Mouse (Mus musculus) midbrain, embryonic 14.5 days (tissue): ENCODE data around the gene Chrnb2. TPM values are rescaled to one million over a fixed set of nuclear protein-coding genes. Genes with fewer than 3 reads are reported as not detected.

Source experiments
- ATAC-seq: fragments of 200-750 bp; cut with Nextera tagmentation; 2 replicates; pipeline ENCODE4 v1.8.0; 2017; ENCODE audit warnings: moderate number of reproducible peaks, moderate library complexity; ENCODE audit not compliant: low FRiP score, low TSS enrichment
- DNase-seq: peaks from one replicate; pipeline ENCODE4 v3.0.0-alpha.2; 2015
- H3K27ac ChIP-seq: fragments of 300-500 bp; sonication (generic); replicated peaks from 2 replicates; pipeline ENCODE4 v1.5.1; 2014; ENCODE audit warnings: mild to moderate bottlenecking, low read depth, low read length, moderate library complexity
- H3K27me3 ChIP-seq: fragments of 300-500 bp; sonication (generic); 2 replicates; pipeline ENCODE4 v1.6.1; 2014; ENCODE audit warnings: low read length, control low read depth, mixed read lengths; ENCODE audit not compliant: control insufficient read depth, insufficient read depth
- H3K36me3 ChIP-seq: fragments of 300-500 bp; sonication (generic); 2 replicates; pipeline ENCODE4 v1.6.1; 2014; ENCODE audit warnings: low read length, control low read depth; ENCODE audit not compliant: control insufficient read depth, insufficient read depth
- H3K4me1 ChIP-seq: fragments of 300-500 bp; sonication (generic); 2 replicates; pipeline ENCODE4 v1.6.1; 2014; ENCODE audit warnings: mild to moderate bottlenecking, antibody characterized with exemption, low read length, control low read depth; ENCODE audit not compliant: control insufficient read depth, insufficient read depth
- H3K4me2 ChIP-seq: fragments of 300-500 bp; sonication (generic); 2 replicates; pipeline ENCODE4 v1.6.1; 2014; ENCODE audit warnings: mild to moderate bottlenecking, low read length, moderate library complexity
- H3K4me3 ChIP-seq: fragments of 300-500 bp; sonication (generic); replicated peaks from 2 replicates; pipeline ENCODE4 v1.5.1; 2014; ENCODE audit warnings: low read depth, low read length
- H3K9ac ChIP-seq: fragments of 300-500 bp; sonication (generic); replicated peaks from 2 replicates; pipeline ENCODE4 v1.6.1; 2014; ENCODE audit warnings: mild to moderate bottlenecking, low read length, moderate library complexity
- H3K9me3 ChIP-seq: fragments of 300-500 bp; sonication (generic); 2 replicates; pipeline ENCODE4 v1.6.1; 2016; ENCODE audit warnings: low read length, control low read depth, mixed read lengths; ENCODE audit not compliant: control insufficient read depth
- WGBS: fragments of 180-500 bp; shearing (Covaris S2); extraction: QIAGEN DNeasy Blood & Tissue Kit; methylation state at CpG from one replicate; pipeline ENCODE4 v1.1.7; 2014; 5-methylcytosine and 5-hydroxymethylcytosine counted together
- polyA plus RNA-seq: library from polyadenylated mRNA; unstranded; fragments of >200 nt; fragmentation: Nextera tagmentation; extraction: Ambion mirVana; gene quantifications from 2 replicates; pipeline ENCODE4 v1.2.1, GENCODE M21; 2014

Chrnb2 gene
- polyA plus RNA-seq, 1 experiment from 2014 or later: 31.5 TPM

- Histone ChIP-seq H3K4me2 (no peak overlapping the region), H3K9me3 (no peaks in the 10 kb centered on the region), H3K4me1 (no peaks in the 10 kb centered on the region), H3K4me3 (no peak overlapping the region), H3K9ac (no peak overlapping the region), H3K27me3 (no peaks in the 10 kb centered on the region), H3K27ac (no peak overlapping the region), H3K36me3 (peaks cover 3% of the 10 kb centered on the region)
- no peak for ATAC-seq
- 77% methylated on average over 16 of the region's 16 CpGs for WGBS
- no peak for DNase-seq
These were observed 24.4 kb upstream of the Chrnb2 start for GRCm38 (mm10) chr3:89788680-89789352.

DNA sequence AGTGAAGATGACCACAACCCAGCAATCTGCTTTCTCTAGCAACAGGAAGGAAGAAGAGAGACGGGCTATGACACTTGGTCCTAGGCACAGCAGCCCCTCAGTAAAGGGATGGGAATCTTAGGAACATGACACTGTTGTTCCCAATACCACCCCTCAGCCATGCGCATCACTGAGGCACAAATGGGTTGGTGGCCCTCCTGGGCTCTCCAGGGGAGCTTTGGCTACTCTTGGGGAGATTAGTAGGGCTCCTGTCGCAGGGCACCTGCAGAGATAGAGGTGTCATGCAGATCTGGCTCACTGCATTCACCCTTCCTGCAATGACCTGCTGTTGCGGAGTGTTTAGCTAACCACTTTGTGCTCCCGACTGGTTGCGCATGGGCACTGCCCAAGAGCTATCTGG lies 21.8 kb upstream of the Chrnb2 start:
- WGBS: 76% methylated on average over 6 of the region's 6 CpGs
- Histone ChIP-seq H3K27ac (no peak overlapping the region), H3K27me3 (no peaks in the 10 kb centered on the region), H3K4me3 (no peak overlapping the region), H3K4me1 (no peaks in the 10 kb centered on the region), H3K4me2 (no peak overlapping the region), H3K9ac (no peak overlapping the region), H3K36me3 (peaks cover 28% of the 10 kb centered on the region), H3K9me3 (no peaks in the 10 kb centered on the region)
- DNase-seq (no peak), ATAC-seq (no peak)

DNA sequence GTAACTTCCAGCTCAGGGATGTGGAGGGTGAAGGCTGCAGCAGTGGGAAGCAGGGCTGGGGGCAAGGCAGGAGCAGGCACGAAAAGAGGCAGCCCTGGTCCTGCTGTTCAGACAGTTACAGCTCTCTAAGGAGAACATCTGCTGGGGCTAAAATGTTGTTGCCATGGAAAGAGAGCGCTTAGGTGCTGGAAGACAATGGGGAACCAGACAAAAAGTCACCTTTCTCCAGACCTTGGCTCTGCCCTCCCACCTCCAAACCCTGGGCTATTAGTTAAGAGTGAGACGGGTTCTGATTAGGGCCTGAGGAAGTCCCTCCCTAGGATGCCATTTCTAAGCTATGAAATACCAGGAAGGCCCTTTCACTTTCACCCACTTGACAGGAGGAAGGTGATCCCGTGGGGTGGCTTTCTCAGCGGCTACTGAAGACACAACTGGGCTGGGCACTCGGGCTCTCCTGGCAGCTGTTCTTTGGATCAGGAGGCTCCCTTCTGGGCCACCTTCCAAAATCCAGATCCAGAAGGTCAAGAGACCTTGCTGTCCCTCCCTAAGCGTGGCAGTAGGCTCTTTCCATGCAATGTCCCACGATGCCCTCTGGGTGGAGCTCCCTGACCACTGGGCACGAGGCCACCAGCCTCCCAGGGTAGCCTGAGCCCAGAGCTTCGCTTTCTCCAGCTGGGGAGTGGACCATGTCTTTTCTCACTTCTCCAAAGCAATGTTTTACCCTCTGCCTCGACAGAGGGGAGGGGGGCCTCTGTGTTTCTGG lies 20.7 kb upstream of the Chrnb2 start:
- Histone ChIP-seq H3K27ac (no peak overlapping the region), H3K4me3 (no peak overlapping the region), H3K27me3 (no peaks in the 10 kb centered on the region), H3K4me2 (no peak overlapping the region), H3K4me1 (no peaks in the 10 kb centered on the region), H3K9me3 (no peaks in the 10 kb centered on the region), H3K36me3 (peaks cover 39% of the 10 kb centered on the region), H3K9ac (no peak overlapping the region)
- ATAC-seq: no peak
- DNase-seq: peak; percentile 68
- WGBS: 25% methylated on average over 11 of the region's 11 CpGs

- H3K4me3 ChIP-seq: no peak overlapping the region
- H3K27ac ChIP-seq: no peak overlapping the region
- DNase-seq (no peak), ATAC-seq (no peak)
- no peak overlapping the region for H3K4me2 ChIP-seq
- no peak overlapping the region for H3K9ac ChIP-seq
- 86% methylated on average over 5 of the region's 5 CpGs for WGBS
- H3K36me3 ChIP-seq: peaks cover 74% of the 10 kb centered on the region
- H3K4me1 ChIP-seq: no peaks in the 10 kb centered on the region
- H3K27me3 ChIP-seq: no peaks in the 10 kb centered on the region
- H3K9me3 ChIP-seq: no peaks in the 10 kb centered on the region
These were observed 17.2 kb upstream of the Chrnb2 start for GRCm38 (mm10) chr3:89781640-89782039.

- H3K4me2 ChIP-seq: no peak overlapping the region
- DNase-seq (no peak), ATAC-seq (no peak)
- H3K27me3 ChIP-seq: no peaks in the 10 kb centered on the region
- H3K4me3 ChIP-seq: no peak overlapping the region
- no peaks in the 10 kb centered on the region for H3K9me3 ChIP-seq
- H3K36me3 ChIP-seq: peaks cover 81% of the 10 kb centered on the region
- H3K27ac ChIP-seq: no peak overlapping the region
- 94% methylated on average over 4 of the region's 4 CpGs for WGBS
- peaks cover 11% of the 10 kb centered on the region for H3K4me1 ChIP-seq
- H3K9ac ChIP-seq: no peak overlapping the region
These were observed 15.7 kb upstream of the Chrnb2 start for GRCm38 (mm10) chr3:89780102-89780501.

GRCm38 (mm10) chr3:89776001-89776400 lies 11.6 kb upstream of the Chrnb2 start:
- H3K4me3 ChIP-seq: no peak overlapping the region
- no peaks in the 10 kb centered on the region for H3K9me3 ChIP-seq
- peaks cover 32% of the 10 kb centered on the region for H3K4me1 ChIP-seq
- 91% methylated on average over 4 of the region's 4 CpGs for WGBS
- H3K27ac ChIP-seq: no peak overlapping the region
- DNase-seq (no peak), ATAC-seq (no peak)
- H3K4me2 ChIP-seq: no peak overlapping the region
- H3K9ac ChIP-seq: no peak overlapping the region; the same call in 1 of the 2 replicates
- H3K36me3 ChIP-seq: peaks cover 50% of the 10 kb centered on the region
- H3K27me3 ChIP-seq: no peaks in the 10 kb centered on the region

- Histone ChIP-seq H3K27me3 (no peaks in the 10 kb centered on the region), H3K9me3 (no peaks in the 10 kb centered on the region), H3K27ac (peak overlapping the region; percentile 95; the same call in 1 of the 2 replicates), H3K4me2 (peak overlapping the region; percentile 92), H3K4me3 (peak overlapping the region; percentile 99), H3K36me3 (peaks cover 34% of the 10 kb centered on the region), H3K9ac (peak overlapping the region; percentile 98), H3K4me1 (peaks cover 32% of the 10 kb centered on the region)
- 53% methylated on average over 15 of the region's 15 CpGs for WGBS
- ATAC-seq: no peak
- DNase-seq: no peak
These were observed 10.0 kb upstream of the Chrnb2 start for GRCm38 (mm10) chr3:89774236-89774960.

DNA sequence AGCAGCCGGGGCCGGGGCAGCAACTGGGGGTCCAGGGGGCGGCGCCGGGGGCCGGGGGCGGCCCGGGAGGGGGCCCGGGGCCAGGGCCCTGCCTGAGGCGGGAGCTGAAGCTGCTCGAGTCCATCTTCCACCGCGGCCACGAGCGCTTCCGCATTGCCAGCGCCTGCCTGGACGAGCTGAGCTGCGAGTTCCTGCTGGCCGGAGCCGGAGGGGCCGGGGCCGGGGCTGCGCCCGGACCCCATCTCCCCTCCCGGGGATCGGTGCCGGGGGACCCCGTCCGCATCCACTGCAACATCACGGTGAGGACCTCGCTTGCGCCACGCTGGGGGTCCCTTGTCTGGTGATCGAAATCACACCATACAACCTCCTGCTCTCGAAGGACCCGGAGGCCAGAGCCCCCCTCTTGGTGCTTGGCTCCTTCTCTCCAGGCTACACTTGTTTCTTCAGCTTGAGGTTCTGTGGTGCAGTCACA lies 9.3 kb upstream of the Chrnb2 start:
- Histone ChIP-seq H3K9me3 (no peaks in the 10 kb centered on the region), H3K36me3 (peaks cover 28% of the 10 kb centered on the region), H3K27me3 (no peaks in the 10 kb centered on the region), H3K9ac (peak overlapping the region; percentile 98), H3K4me2 (peak overlapping the region; percentile 92), H3K4me1 (peaks cover 32% of the 10 kb centered on the region), H3K27ac (peak overlapping the region; percentile 95), H3K4me3 (peak overlapping the region; percentile 99)
- no peak; the same call in none of the 2 replicates for ATAC-seq
- peak; percentile 33 for DNase-seq
- WGBS: under 1% methylated on average over 32 of the region's 37 CpGs
